Mouse (Mus musculus) kidney, adult 2 months (tissue): Measurements from ENCODE around the gene Pcnp.

ENCODE experiments used
- CTCF ChIP-seq: fragments of 200-500 bp; conservative IDR thresholded peaks from 2 replicates; pipeline ENCODE4 v1.5.1; 2011; ENCODE audit warnings: low read depth, mild to moderate bottlenecking, control low read depth, low read length, moderate library complexity, mixed read lengths; ENCODE audit not compliant: insufficient read depth, insufficient read length
- POLR2A ChIP-seq: fragments of 200-500 bp; IDR thresholded peaks from one replicate; pipeline ENCODE4 v1.6.1; 2011; ENCODE audit warnings: low read depth, low read length, control low read depth

GRCm38 (mm10) chr16:56058151-56058550 is 28.6 kb upstream of the Pcnp start:
- TF ChIP-seq POLR2A: no peak
- TF ChIP-seq CTCF: no peak
